Mouse (Mus musculus): Measurements from ENCODE around the gene Atp6v0d1. TPM values are rescaled to one million over a fixed set of nuclear protein-coding genes. Genes with fewer than 3 reads are reported as not detected.

The Atp6v0d1 gene
- polyA plus RNA-seq (2014; fragmentation: Nextera tagmentation; extraction: Ambion mirVana), result 59.1 and 64.5 TPM in 2 replicates

DNA sequence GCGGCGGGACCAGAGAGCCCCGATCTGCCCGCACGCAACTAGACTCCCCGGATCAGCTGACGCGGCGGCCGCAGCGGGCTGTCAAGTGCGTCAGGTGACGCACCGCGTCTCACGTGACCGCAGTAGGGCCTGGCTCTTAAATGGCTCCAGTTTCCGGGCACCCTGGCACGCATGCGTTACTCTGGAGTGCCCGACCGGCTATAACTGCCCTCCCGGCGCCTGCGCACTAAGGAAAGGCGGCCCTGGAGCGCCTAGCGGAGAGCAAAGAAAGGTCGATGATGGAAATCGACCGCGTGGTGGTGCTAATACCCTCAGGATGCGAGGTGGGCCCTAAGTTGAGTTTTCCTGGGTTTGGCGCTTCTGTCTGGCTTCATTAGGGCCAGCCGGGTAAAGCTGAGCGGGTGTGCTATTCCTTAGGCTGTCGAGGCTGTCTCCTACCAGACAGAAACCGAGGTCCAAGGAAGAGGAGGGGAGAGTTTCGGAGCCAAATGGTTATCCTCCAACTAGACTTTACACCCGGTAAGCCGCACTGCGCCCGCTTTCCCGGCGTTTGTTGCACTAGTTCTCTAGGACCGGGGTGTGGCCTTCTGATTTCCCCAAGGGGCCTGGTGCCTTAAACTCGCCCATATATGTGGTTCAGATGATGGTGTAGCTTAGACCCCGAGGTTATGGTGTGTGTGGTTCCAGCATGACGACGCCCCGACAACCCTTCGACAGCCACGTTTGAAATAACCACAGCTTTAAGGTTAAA, at the start of gene Atp6v0d1:
Gene Atp6v0d1 (minus strand): TSS at position 96 of the 751 bp plus-strand sequence.
- peak; percentile 98 for ATAC-seq (ENCODE audit: insufficient number of reproducible peaks, insufficient read depth, low FRiP score, low read depth)
- Histone ChIP-seq H3K4me1 (ENCODE audit: control insufficient read depth in 2 of 2, insufficient read depth in 2 of 2, low read length in 2 of 2) (peaks cover 13 to 21% of the 10 kb centered on the region in 2 experiments; a peak in 3 of 4 replicates), H3K27ac (replicated peaks in 1 of 2; ENCODE audit: control insufficient read depth in 1 of 2, insufficient read depth in 1 of 2, low read depth in 2 of 2, low read length in 2 of 2) (peak within 1 kb of the TSS; percentile 63 to 82), H3K9ac (ENCODE audit: low read length) (peak within 1 kb of the TSS; percentile 93), H3K27me3 (ENCODE audit: control insufficient read depth, insufficient read depth, low read length) (no peaks in the 10 kb centered on the region), H3K9me3 (ENCODE audit: control insufficient read depth, low read length) (no peaks in the 10 kb centered on the region), H3K4me3 (ENCODE audit: control insufficient read depth in 1 of 2, insufficient read depth in 1 of 2, low read depth in 1 of 2, low read length in 2 of 2) (peak within 1 kb of the TSS; percentile 90 to 96), H3K4me2 (ENCODE audit: low read length) (peak within 1 kb of the TSS; percentile 89), H3K36me3 (ENCODE audit: control insufficient read depth, insufficient read depth, low read length) (peaks cover 12% of the 10 kb centered on the region)
- 3% methylated on average over 51 of the region's 53 CpGs for WGBS

GRCm38 (mm10) chr8:105613830-105614511, 48.1 kb upstream of the Atp6v0d1 start:
- Histone ChIP-seq H3K4me1 (ENCODE audit: control insufficient read depth in 2 of 2, insufficient read depth in 2 of 2, low read length in 2 of 2) (peaks cover 0 to 16% of the 10 kb centered on the region in 2 experiments), H3K27ac (replicated peaks in 1 of 2; ENCODE audit: control insufficient read depth in 1 of 2, insufficient read depth in 1 of 2, low read depth in 2 of 2, low read length in 2 of 2) (0 out of 4 replicates have a peak overlapping the region, but pooled peaks of 1 of the 2 experiments have one; percentile 37), H3K9me3 (ENCODE audit: control insufficient read depth, low read length) (no peaks in the 10 kb centered on the region), H3K4me2 (ENCODE audit: low read length) (peak overlapping the region; percentile 93), H3K36me3 (ENCODE audit: control insufficient read depth, insufficient read depth, low read length) (peaks cover 49% of the 10 kb centered on the region), H3K9ac (ENCODE audit: low read length) (peak overlapping the region; percentile 71), H3K4me3 (ENCODE audit: control insufficient read depth in 1 of 2, insufficient read depth in 1 of 2, low read depth in 1 of 2, low read length in 2 of 2) (peak overlapping the region; percentile 52), H3K27me3 (ENCODE audit: control insufficient read depth, insufficient read depth, low read length) (no peaks in the 10 kb centered on the region)
- WGBS, result 2% methylated on average over 49 of the region's 50 CpGs
- ATAC-seq (ENCODE audit: insufficient number of reproducible peaks, insufficient read depth, low FRiP score, low read depth), result peak; percentile 76

GRCm38 (mm10) chr8:105613037-105613436, 47.2 kb upstream of the Atp6v0d1 start:
- peak overlapping the region; percentile 93 for H3K4me2 ChIP-seq (ENCODE audit: low read length)
- H3K27ac ChIP-seq (replicated peaks in 1 of 2; ENCODE audit: control insufficient read depth in 1 of 2, insufficient read depth in 1 of 2, low read depth in 2 of 2, low read length in 2 of 2), result peak overlapping the region in 1 of 2 experiments; percentile 19; a peak in 1 of 4 replicates
- H3K4me3 ChIP-seq (ENCODE audit: control insufficient read depth in 1 of 2, insufficient read depth in 1 of 2, low read depth in 1 of 2, low read length in 2 of 2), result peak overlapping the region; percentile 52
- 5% methylated on average over 20 of the region's 20 CpGs for WGBS
- peaks cover 40% of the 10 kb centered on the region for H3K36me3 ChIP-seq (ENCODE audit: control insufficient read depth, insufficient read depth, low read length)
- peaks cover 0 to 16% of the 10 kb centered on the region in 2 experiments for H3K4me1 ChIP-seq (ENCODE audit: control insufficient read depth in 2 of 2, insufficient read depth in 2 of 2, low read length in 2 of 2)
- peak overlapping the region; percentile 39; the same call in 1 of the 2 replicates for H3K9ac ChIP-seq (ENCODE audit: low read length)
- no peaks in the 10 kb centered on the region for H3K27me3 ChIP-seq (ENCODE audit: control insufficient read depth, insufficient read depth, low read length)
- ATAC-seq (ENCODE audit: insufficient number of reproducible peaks, insufficient read depth, low FRiP score, low read depth), result no peak
- no peaks in the 10 kb centered on the region for H3K9me3 ChIP-seq (ENCODE audit: control insufficient read depth, low read length)

GRCm38 (mm10) chr8:105611836-105612235, 46.0 kb upstream of the Atp6v0d1 start:
- H3K4me2 ChIP-seq (ENCODE audit: low read length), result no peak overlapping the region
- WGBS, result 87% methylated on average over 9 of the region's 9 CpGs
- no peak for ATAC-seq (ENCODE audit: insufficient number of reproducible peaks, insufficient read depth, low FRiP score, low read depth)
- peaks cover 28% of the 10 kb centered on the region for H3K36me3 ChIP-seq (ENCODE audit: control insufficient read depth, insufficient read depth, low read length)
- no peak overlapping the region for H3K27ac ChIP-seq (replicated peaks in 1 of 2; ENCODE audit: control insufficient read depth in 1 of 2, insufficient read depth in 1 of 2, low read depth in 2 of 2, low read length in 2 of 2)
- H3K4me3 ChIP-seq (ENCODE audit: control insufficient read depth in 1 of 2, insufficient read depth in 1 of 2, low read depth in 1 of 2, low read length in 2 of 2), result no peak overlapping the region
- peaks cover 8 to 26% of the 10 kb centered on the region in 2 experiments for H3K4me1 ChIP-seq (ENCODE audit: control insufficient read depth in 2 of 2, insufficient read depth in 2 of 2, low read length in 2 of 2)
- H3K27me3 ChIP-seq (ENCODE audit: control insufficient read depth, insufficient read depth, low read length), result no peaks in the 10 kb centered on the region
- H3K9me3 ChIP-seq (ENCODE audit: control insufficient read depth, low read length), result no peaks in the 10 kb centered on the region
- no peak overlapping the region for H3K9ac ChIP-seq (ENCODE audit: low read length)

GRCm38 (mm10) chr8:105609771-105610170, 43.9 kb upstream of the Atp6v0d1 start:
- WGBS, result 65% methylated on average over 4 of the region's 4 CpGs
- Histone ChIP-seq H3K4me1 (ENCODE audit: control insufficient read depth in 2 of 2, insufficient read depth in 2 of 2, low read length in 2 of 2) (peaks cover 11 to 26% of the 10 kb centered on the region in 2 experiments), H3K27ac (replicated peaks in 1 of 2; ENCODE audit: control insufficient read depth in 1 of 2, insufficient read depth in 1 of 2, low read depth in 2 of 2, low read length in 2 of 2) (no peak overlapping the region), H3K4me3 (ENCODE audit: control insufficient read depth in 1 of 2, insufficient read depth in 1 of 2, low read depth in 1 of 2, low read length in 2 of 2) (no peak overlapping the region), H3K9me3 (ENCODE audit: control insufficient read depth, low read length) (no peaks in the 10 kb centered on the region), H3K4me2 (ENCODE audit: low read length) (no peak overlapping the region), H3K9ac (ENCODE audit: low read length) (no peak overlapping the region), H3K36me3 (ENCODE audit: control insufficient read depth, insufficient read depth, low read length) (peaks cover 7% of the 10 kb centered on the region), H3K27me3 (ENCODE audit: control insufficient read depth, insufficient read depth, low read length) (no peaks in the 10 kb centered on the region)
- no peak for ATAC-seq (ENCODE audit: insufficient number of reproducible peaks, insufficient read depth, low FRiP score, low read depth)

GRCm38 (mm10) chr8:105609355-105609754, 43.5 kb upstream of the Atp6v0d1 start:
- WGBS, result 42% methylated on average over 2 of the region's 2 CpGs
- Histone ChIP-seq H3K27me3 (ENCODE audit: control insufficient read depth, insufficient read depth, low read length) (no peaks in the 10 kb centered on the region), H3K4me3 (ENCODE audit: control insufficient read depth in 1 of 2, insufficient read depth in 1 of 2, low read depth in 1 of 2, low read length in 2 of 2) (no peak overlapping the region), H3K9me3 (ENCODE audit: control insufficient read depth, low read length) (no peaks in the 10 kb centered on the region), H3K36me3 (ENCODE audit: control insufficient read depth, insufficient read depth, low read length) (peaks cover 6% of the 10 kb centered on the region), H3K4me2 (ENCODE audit: low read length) (no peak overlapping the region), H3K27ac (replicated peaks in 1 of 2; ENCODE audit: control insufficient read depth in 1 of 2, insufficient read depth in 1 of 2, low read depth in 2 of 2, low read length in 2 of 2) (no peak overlapping the region), H3K4me1 (ENCODE audit: control insufficient read depth in 2 of 2, insufficient read depth in 2 of 2, low read length in 2 of 2) (peaks cover 14 to 30% of the 10 kb centered on the region in 2 experiments), H3K9ac (ENCODE audit: low read length) (no peak overlapping the region)
- no peak for ATAC-seq (ENCODE audit: insufficient number of reproducible peaks, insufficient read depth, low FRiP score, low read depth)

GRCm38 (mm10) chr8:105607684-105608083, 41.8 kb upstream of the Atp6v0d1 start:
- WGBS, result 27% methylated on average over 4 of the region's 4 CpGs
- no peak for ATAC-seq (ENCODE audit: insufficient number of reproducible peaks, insufficient read depth, low FRiP score, low read depth)
- Histone ChIP-seq H3K27me3 (ENCODE audit: control insufficient read depth, insufficient read depth, low read length) (no peaks in the 10 kb centered on the region), H3K4me3 (ENCODE audit: control insufficient read depth in 1 of 2, insufficient read depth in 1 of 2, low read depth in 1 of 2, low read length in 2 of 2) (no peak overlapping the region), H3K9me3 (ENCODE audit: control insufficient read depth, low read length) (no peaks in the 10 kb centered on the region), H3K9ac (ENCODE audit: low read length) (no peak overlapping the region), H3K36me3 (ENCODE audit: control insufficient read depth, insufficient read depth, low read length) (peaks cover 6% of the 10 kb centered on the region), H3K27ac (replicated peaks in 1 of 2; ENCODE audit: control insufficient read depth in 1 of 2, insufficient read depth in 1 of 2, low read depth in 2 of 2, low read length in 2 of 2) (no peak overlapping the region), H3K4me1 (ENCODE audit: control insufficient read depth in 2 of 2, insufficient read depth in 2 of 2, low read length in 2 of 2) (peaks cover 14 to 26% of the 10 kb centered on the region in 2 experiments), H3K4me2 (ENCODE audit: low read length) (peak overlapping the region; percentile 89)

All from heart, embryonic 14.5 days (tissue).